Mouse (Mus musculus) hindbrain, embryonic 16.5 days (tissue): ENCODE data around the gene Col7a1. TPM values are rescaled to one million over a fixed set of nuclear protein-coding genes. Genes with fewer than 3 reads are reported as not detected.

ENCODE experiments used
- ATAC-seq: fragments of 200-750 bp; cut with Nextera tagmentation; 2 replicates; pipeline ENCODE4 v1.8.0; 2017; ENCODE audit warnings: moderate TSS enrichment, moderate library complexity
- H3K27ac ChIP-seq: fragments of 300-500 bp; sonication (generic); 2 replicates; pipeline ENCODE4 v1.5.1; 2014; ENCODE audit warnings: low read depth, mild to moderate bottlenecking, control low read depth, low read length, moderate library complexity
- H3K27me3 ChIP-seq: fragments of 300-500 bp; sonication (generic); replicated peaks from 2 replicates; pipeline ENCODE4 v1.6.1; 2014; ENCODE audit warnings: low read length; ENCODE audit not compliant: control insufficient read depth, insufficient read depth
- H3K36me3 ChIP-seq: fragments of 300-500 bp; sonication (generic); 2 replicates; pipeline ENCODE4 v1.6.1; 2014; ENCODE audit warnings: mild to moderate bottlenecking, low read length, moderate library complexity, mixed read lengths; ENCODE audit not compliant: control insufficient read depth, insufficient read depth
- H3K4me1 ChIP-seq: fragments of 300-500 bp; sonication (generic); 2 replicates; pipeline ENCODE4 v1.6.1; 2014; ENCODE audit warnings: low read depth, low read length; ENCODE audit not compliant: control insufficient read depth, insufficient read depth
- H3K4me2 ChIP-seq: fragments of 300-500 bp; sonication (generic); 2 replicates; pipeline ENCODE4 v1.6.1; 2014; ENCODE audit warnings: mild to moderate bottlenecking, low read length, control low read depth, moderate library complexity
- H3K4me3 ChIP-seq: fragments of 300-500 bp; sonication (generic); 2 replicates; pipeline ENCODE4 v1.5.1; 2014; ENCODE audit warnings: mild to moderate bottlenecking, low read length, control low read depth, moderate library complexity
- H3K9ac ChIP-seq: fragments of 300-500 bp; sonication (generic); 2 replicates; pipeline ENCODE4 v1.6.1; 2014; ENCODE audit warnings: low read depth, mild to moderate bottlenecking, control low read depth, low read length, moderate library complexity
- H3K9me3 ChIP-seq: fragments of 300-500 bp; sonication (generic); 2 replicates; pipeline ENCODE4 v1.6.1; 2014; ENCODE audit warnings: mild to moderate bottlenecking, low read length, moderate library complexity; ENCODE audit not compliant: control insufficient read depth
- WGBS: fragments of 180-500 bp; shearing (Covaris S2); extraction: QIAGEN DNeasy Blood & Tissue Kit; methylation state at CpG from one replicate; pipeline ENCODE4 v1.1.7; 2014; 5-methylcytosine and 5-hydroxymethylcytosine counted together
- polyA plus RNA-seq: library from polyadenylated mRNA; unstranded; fragments of >200 nt; fragmentation: Nextera tagmentation; extraction: Ambion mirVana; gene quantifications from 2 replicates; pipeline ENCODE4 v1.2.1, GENCODE M21; 2015

The Col7a1 gene
- polyA plus RNA-seq, 1 experiment from 2014 or later, result 1.5 TPM

DNA sequence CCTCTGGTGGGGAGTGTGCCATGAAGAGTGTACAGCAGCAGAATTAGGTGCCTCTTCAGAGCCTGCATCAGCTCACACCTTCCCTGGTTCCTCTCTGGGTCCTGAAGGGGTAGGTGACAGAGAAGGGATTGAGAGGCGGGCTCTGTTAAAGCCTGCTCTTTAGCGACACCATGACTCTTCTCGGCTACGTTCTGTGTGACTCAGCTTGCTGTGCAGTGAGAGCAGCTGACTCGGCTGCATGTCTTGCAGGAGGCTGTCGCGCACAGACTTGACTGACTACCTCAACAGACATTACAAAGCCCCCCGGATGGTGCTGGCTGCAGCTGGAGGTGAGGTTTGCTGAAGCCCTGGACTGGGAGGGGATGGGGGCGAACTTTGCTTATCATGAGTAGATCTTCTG, 8.3 kb upstream of the Col7a1 start:
- no peak overlapping the region for H3K4me3 ChIP-seq
- H3K27me3 ChIP-seq, result no peaks in the 10 kb centered on the region
- no peaks in the 10 kb centered on the region for H3K4me1 ChIP-seq
- peaks cover 67% of the 10 kb centered on the region for H3K36me3 ChIP-seq
- H3K27ac ChIP-seq, result no peak overlapping the region
- no peaks in the 10 kb centered on the region for H3K9me3 ChIP-seq
- no peak for ATAC-seq
- H3K4me2 ChIP-seq, result no peak overlapping the region
- WGBS, result 84% methylated on average over 9 of the region's 9 CpGs
- no peak overlapping the region for H3K9ac ChIP-seq

DNA sequence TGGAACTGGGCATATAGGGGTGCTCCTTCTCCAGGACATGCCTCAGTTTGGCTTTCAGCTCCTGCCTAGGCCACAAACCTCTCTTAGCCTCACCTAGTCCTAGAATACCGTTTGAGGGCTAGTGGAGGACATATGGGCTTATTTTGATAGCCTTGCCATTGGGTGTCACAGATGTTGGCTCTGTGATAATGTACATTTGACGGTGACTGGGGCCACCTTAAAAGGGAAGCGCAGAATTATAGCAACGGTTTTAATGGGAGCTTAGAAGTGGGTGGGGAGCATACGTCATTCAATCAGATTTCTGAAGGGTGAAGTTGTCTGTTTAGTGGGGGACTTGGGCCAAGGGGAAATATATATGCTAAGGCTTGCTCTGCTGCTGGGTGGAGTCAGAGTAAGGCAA, 7.8 kb upstream of the Col7a1 start:
- ATAC-seq, result no peak
- no peak overlapping the region for H3K27ac ChIP-seq

DNA sequence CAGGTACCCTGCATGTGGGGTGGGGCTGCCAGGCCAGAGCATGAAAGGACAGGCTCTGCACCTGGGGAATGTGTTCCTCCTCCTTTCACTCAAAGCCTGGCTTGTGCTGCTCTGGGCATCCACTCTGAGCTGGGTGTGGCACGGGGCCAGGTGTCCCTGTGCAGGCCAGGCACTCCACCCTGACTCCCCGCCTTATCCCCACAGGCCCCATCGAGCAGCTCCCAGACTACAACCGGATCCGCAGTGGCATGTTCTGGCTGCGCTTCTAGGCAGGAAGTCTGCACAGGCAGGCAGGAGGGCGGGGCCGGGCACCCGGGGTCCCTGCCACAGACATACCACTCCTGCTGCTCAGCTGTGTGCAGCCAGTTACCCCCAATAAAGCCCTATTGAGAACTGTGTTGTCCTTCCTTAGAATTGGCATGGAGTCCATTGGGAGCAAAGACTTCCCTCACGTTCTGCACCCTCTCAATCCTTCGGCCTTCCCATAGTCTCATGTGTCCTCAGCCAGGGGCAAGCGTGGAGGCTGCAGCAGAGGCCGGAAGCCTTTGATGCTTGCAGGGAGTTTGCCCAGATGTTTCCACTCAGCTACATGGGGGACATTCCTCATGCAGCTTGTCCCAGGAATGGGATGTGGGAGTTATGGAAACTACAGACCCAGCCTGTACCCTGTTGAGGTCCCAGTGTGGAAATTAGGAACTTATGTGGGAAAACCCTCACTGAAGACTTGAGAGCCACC, 4.0 kb upstream of the Col7a1 start:
- Histone ChIP-seq H3K27ac (no peak overlapping the region; the same call in 1 of the 2 replicates), H3K4me3 (no peak overlapping the region), H3K36me3 (peaks cover 48% of the 10 kb centered on the region), H3K4me2 (no peak overlapping the region), H3K9ac (no peak overlapping the region), H3K9me3 (no peaks in the 10 kb centered on the region), H3K4me1 (no peaks in the 10 kb centered on the region), H3K27me3 (peaks cover 4% of the 10 kb centered on the region; the same call in 1 of the 2 replicates)
- ATAC-seq, result no peak
- 84% methylated on average over 13 of the region's 13 CpGs for WGBS

More for the DNA sequence above, 7.8 kb upstream of the Col7a1 start:
- Histone ChIP-seq H3K4me2 (no peak overlapping the region), H3K9me3 (no peaks in the 10 kb centered on the region), H3K4me1 (no peaks in the 10 kb centered on the region), H3K27me3 (no peaks in the 10 kb centered on the region), H3K4me3 (no peak overlapping the region), H3K9ac (no peak overlapping the region), H3K36me3 (peaks cover 68% of the 10 kb centered on the region)
- WGBS, result 90% methylated on average over 5 of the region's 5 CpGs

DNA sequence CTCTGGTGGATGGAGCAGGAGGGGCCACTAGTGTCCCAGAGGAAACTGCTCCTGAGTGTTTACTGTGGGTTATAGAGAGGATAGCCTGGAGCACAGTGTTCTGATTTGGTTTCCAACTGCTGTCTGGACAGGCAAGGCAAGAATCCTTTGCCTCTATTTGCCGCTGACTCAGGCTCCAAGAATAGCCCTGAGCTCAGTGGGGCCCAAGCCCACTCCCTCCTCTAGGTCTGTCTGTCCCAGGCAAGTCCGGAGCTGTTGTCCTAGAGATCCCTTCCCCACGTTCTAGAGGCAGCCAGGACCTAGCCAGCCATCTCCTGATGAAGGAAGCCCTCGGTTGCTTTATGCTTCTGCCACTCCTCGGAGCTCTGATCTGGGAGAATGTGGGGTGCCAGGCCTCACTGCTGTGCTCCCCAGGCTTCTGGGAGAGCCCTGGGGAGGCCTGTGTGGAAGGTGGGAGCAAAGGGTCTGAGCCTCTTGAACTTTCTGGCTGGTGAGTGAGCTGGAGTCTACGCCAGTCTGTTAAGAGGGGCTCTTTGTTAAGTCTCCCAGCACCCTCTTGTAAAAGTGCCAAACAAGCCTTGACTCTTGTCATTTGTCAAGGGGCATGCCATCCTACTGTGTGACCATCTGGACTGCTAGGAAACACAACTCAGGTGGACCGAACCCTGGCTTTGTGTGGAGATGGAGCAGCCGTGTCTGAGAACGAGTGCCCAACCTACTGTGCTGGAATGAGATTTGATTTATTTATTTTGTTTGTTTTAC, 3.2 kb upstream of the Col7a1 start:
- H3K9me3 ChIP-seq, result no peaks in the 10 kb centered on the region
- ATAC-seq, result no peak
- H3K4me2 ChIP-seq, result no peak overlapping the region
- H3K9ac ChIP-seq, result no peak overlapping the region
- peaks cover 41% of the 10 kb centered on the region for H3K36me3 ChIP-seq
- 89% methylated on average over 9 of the region's 9 CpGs for WGBS
- H3K27ac ChIP-seq, result no peak overlapping the region
- peaks cover 4% of the 10 kb centered on the region; the same call in 1 of the 2 replicates for H3K27me3 ChIP-seq
- no peaks in the 10 kb centered on the region for H3K4me1 ChIP-seq
- H3K4me3 ChIP-seq, result no peak overlapping the region

DNA sequence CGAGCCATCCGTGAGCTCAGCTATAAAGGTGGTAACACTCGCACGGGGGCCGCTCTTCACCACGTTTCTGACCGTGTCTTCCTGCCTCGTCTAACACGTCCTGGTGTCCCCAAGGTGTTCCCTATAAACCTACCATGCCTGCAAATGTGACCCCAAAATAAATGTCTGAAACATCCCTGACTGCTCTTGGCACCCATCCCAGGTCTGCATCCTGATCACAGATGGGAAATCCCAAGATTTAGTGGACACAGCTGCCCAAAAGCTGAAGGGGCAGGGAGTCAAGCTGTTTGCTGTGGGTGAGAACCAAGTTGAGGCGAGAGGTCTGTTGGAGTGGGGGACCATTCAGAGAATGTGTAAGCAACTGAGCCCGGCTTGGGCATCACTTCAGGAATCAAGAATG, 1.9 kb downstream of the Col7a1 start:
- Histone ChIP-seq H3K9me3 (no peaks in the 10 kb centered on the region), H3K27me3 (peaks cover 4% of the 10 kb centered on the region; the same call in 1 of the 2 replicates), H3K4me1 (no peaks in the 10 kb centered on the region), H3K4me3 (no peak overlapping the region), H3K4me2 (no peak overlapping the region), H3K9ac (no peak overlapping the region), H3K36me3 (peaks cover 2% of the 10 kb centered on the region), H3K27ac (no peak overlapping the region)
- no peak for ATAC-seq
- WGBS, result 83% methylated on average over 11 of the region's 11 CpGs

DNA sequence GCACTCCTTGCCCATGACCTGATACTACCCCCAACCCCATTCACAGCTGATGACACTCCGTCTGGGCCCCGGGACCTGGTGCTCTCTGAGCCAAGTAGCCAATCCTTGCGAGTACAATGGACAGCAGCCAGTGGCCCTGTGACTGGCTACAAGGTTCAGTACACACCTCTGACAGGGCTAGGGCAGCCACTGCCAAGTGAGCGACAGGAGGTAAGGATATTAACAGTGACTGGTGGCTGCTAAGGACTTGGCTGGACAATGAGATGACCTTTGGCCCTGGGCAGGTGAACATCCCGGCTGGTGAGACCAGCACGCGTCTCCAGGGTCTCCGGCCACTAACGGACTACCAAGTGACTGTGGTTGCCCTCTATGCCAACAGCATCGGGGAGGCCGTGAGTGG, 2.5 kb downstream of the Col7a1 start:
- no peaks in the 10 kb centered on the region for H3K36me3 ChIP-seq
- peaks cover 4% of the 10 kb centered on the region; the same call in 1 of the 2 replicates for H3K27me3 ChIP-seq
- no peak overlapping the region for H3K9ac ChIP-seq
- H3K4me2 ChIP-seq, result no peak overlapping the region
- no peak for ATAC-seq
- H3K9me3 ChIP-seq, result no peaks in the 10 kb centered on the region
- H3K4me1 ChIP-seq, result no peaks in the 10 kb centered on the region
- no peak overlapping the region for H3K27ac ChIP-seq
- WGBS, result 84% methylated on average over 11 of the region's 11 CpGs
- H3K4me3 ChIP-seq, result no peak overlapping the region

DNA sequence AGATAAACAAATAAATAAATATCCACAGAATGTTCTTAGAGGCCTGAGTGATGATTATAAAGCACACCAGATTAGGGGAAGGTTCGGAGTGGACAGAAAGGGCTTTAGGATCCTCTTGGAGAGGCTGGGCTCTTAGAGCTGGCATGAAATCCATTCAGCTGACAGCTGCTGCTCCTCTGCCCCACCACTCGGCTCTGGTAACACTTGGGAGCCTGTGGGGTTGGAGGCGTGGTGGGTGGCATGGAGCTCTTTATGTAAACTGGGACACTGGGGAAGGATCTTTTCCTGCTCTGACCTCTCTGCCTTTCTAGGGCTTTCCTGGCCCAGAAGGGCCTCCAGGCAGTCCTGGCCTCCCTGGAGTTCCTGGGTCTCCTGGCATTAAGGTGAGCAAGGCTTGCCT, 10.2 kb downstream of the Col7a1 start:
- no peaks in the 10 kb centered on the region for H3K9me3 ChIP-seq
- H3K27ac ChIP-seq, result no peak overlapping the region
- 88% methylated on average over 3 of the region's 3 CpGs for WGBS
- no peaks in the 10 kb centered on the region for H3K4me1 ChIP-seq
- no peak overlapping the region for H3K4me2 ChIP-seq
- ATAC-seq, result no peak
- no peaks in the 10 kb centered on the region for H3K36me3 ChIP-seq
- no peak overlapping the region for H3K9ac ChIP-seq
- H3K27me3 ChIP-seq, result no peaks in the 10 kb centered on the region
- H3K4me3 ChIP-seq, result no peak overlapping the region

DNA sequence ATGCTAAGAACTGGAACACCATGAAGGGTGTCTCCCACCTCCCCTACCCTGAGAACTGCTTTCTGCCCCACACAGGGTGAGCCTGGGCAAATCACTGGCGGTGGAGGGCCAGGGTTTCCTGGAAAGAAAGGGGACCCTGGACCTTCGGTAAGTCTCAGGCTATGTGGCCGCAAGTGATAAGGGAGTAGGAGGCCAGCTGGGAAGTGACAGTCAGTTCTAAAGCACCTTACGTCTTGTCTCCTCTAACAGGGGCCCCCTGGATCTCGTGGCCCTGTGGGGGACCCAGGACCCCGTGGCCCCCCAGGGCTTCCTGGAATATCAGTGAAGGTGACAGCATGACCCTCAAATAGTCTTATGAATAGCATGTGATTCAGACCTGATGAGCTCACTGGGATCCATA, 11.0 kb downstream of the Col7a1 start:
- H3K4me3 ChIP-seq, result no peak overlapping the region
- no peak for ATAC-seq
- H3K9ac ChIP-seq, result no peak overlapping the region
- no peak overlapping the region for H3K4me2 ChIP-seq
- no peaks in the 10 kb centered on the region for H3K27me3 ChIP-seq
- H3K9me3 ChIP-seq, result no peaks in the 10 kb centered on the region
- H3K36me3 ChIP-seq, result no peaks in the 10 kb centered on the region
- 85% methylated on average over 6 of the region's 6 CpGs for WGBS
- H3K4me1 ChIP-seq, result no peaks in the 10 kb centered on the region
- no peak overlapping the region for H3K27ac ChIP-seq

DNA sequence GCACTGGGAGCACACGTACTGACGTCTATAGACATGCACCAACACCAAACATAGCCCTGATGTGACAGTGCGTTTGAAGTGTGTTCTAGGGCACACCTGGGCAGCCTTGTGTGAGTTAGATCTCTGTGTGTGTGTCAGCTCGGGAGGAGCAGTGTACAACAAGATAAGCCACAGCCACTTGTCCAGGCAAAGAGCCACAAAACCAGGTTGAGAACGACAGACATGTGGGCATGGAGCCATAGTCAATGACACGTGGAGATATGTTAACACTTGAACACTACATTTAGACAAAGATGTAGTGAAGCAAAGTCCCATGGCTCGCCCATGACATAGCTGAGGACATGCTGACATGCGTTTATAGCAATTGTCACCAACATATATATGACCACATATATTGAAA, 17.2 kb downstream of the Col7a1 start:
- Histone ChIP-seq H3K27ac (no peak overlapping the region), H3K9me3 (no peaks in the 10 kb centered on the region), H3K27me3 (no peaks in the 10 kb centered on the region), H3K9ac (no peak overlapping the region), H3K4me1 (no peaks in the 10 kb centered on the region), H3K4me2 (no peak overlapping the region), H3K36me3 (no peaks in the 10 kb centered on the region), H3K4me3 (no peak overlapping the region)
- WGBS, result 83% methylated on average over 8 of the region's 8 CpGs
- no peak for ATAC-seq
